Mouse (Mus musculus): ENCODE results near the gene Tgfb1i1. TPM values are rescaled to one million over a fixed set of nuclear protein-coding genes. Genes with fewer than 3 reads are reported as not detected.

Tgfb1i1 gene
- polyA plus RNA-seq, 1 experiment from 2014 or later: 98.6 TPM

GRCm38 (mm10) chr7:128284047-128284446, 37.4 kb downstream of the Tgfb1i1 start:
- in situ Hi-C loops (cut with MboI; ENCODE audit: low pct_unique_long_range_greater_than_20kb): no loop called here
- TF ChIP-seq CTCF (IDR thresholded peaks at IDR 0.05): no peak
- DNase-seq (ENCODE audit: low read depth, low spot score) (no peak), ATAC-seq (no peak)
- POLR2A ChIA-PET: no interaction called here
- H3K27me3 ChIP-seq: no peaks in the 10 kb centered on the region
- CTCF ChIA-PET: no interaction called here

DNA sequence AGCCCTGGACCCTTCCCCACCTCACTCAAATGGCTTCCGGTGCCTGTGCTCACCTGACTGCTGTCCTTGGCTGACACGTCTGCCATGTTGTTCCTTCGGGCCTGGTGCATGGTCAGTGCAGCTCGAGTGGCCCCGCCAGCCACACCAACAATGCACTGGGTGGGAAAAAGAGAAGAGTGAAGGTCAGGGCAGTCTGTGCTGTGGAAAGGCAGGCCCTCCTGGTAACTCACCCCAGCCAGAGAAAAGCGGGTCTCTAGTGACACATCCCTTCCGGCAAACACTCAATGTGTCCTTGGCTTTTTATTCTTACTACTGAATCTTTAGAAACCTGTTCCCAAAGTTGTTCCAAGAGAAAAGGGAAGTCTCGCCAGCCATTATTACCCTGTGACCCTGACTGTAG, 38.4 kb downstream of the Tgfb1i1 start:
- ChIA-PET CTCF (no interaction called here), POLR2A (no interaction called here)
- no peak for TF ChIP-seq CTCF (IDR thresholded peaks at IDR 0.05)
- DNase-seq (ENCODE audit: low read depth, low spot score) (no peak), ATAC-seq (no peak)
- no peaks in the 10 kb centered on the region for H3K27me3 ChIP-seq
- in situ Hi-C loops (cut with MboI; ENCODE audit: low pct_unique_long_range_greater_than_20kb): no loop called here

DNA sequence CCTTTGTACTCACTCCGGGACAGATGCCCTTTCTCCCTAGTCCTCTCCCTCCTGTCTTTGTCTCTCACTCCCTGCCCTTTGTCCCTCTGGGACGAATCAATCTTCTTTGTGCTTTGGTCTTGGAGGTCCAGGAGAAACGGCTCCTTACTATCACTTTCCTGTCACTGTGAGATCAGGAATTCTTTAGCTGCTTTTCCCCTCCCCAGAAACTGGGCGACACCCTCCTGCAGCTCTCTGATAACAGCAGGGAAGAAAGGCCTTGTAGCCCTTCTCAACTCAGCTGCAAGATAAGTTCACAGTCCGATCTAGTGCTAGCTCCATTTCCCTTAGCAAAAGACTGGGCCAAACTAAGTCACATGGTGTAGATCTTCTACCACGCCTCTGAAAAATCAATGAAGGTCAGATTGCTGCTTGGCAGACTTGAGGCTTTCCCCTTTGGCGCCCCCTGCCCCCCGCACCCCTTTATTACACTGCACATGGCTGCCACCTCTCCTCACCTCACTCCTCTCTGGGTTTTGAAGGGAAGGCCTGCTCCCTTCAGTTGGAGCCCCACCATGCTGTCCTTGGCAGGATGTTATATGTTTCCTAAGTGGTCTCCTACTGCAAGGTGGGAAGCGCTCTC, 42.4 kb downstream of the Tgfb1i1 start:
- TF ChIP-seq CTCF (IDR thresholded peaks at IDR 0.05): no peak

GRCm38 (mm10) chr7:128294785-128295184, 48.2 kb downstream of the Tgfb1i1 start:
- in situ Hi-C loops (cut with MboI; ENCODE audit: low pct_unique_long_range_greater_than_20kb): loop anchor here (5.0 to 10.0 kb wide), 2 partner anchors 47 to 400 kb away; partner anchors contain the start of gene Tgfb1i1
- no peaks in the 10 kb centered on the region for H3K27me3 ChIP-seq
- ChIA-PET CTCF (no interaction called here), POLR2A (no interaction called here)
- DNase-seq (ENCODE audit: low read depth, low spot score): no peak
- no peak for ATAC-seq
- TF ChIP-seq CTCF (IDR thresholded peaks at IDR 0.05): no peak

More for the DNA sequence above, 42.4 kb downstream of the Tgfb1i1 start:
- ATAC-seq (no peak), DNase-seq (ENCODE audit: low read depth, low spot score) (no peak)
- POLR2A ChIA-PET: interaction anchor here (1.4 kb wide), 1 partner anchor 9 kb away, joined by 8 read pairs; the partner anchor contains the start of gene BC017158
- in situ Hi-C loops (cut with MboI; ENCODE audit: low pct_unique_long_range_greater_than_20kb): no loop called here
- CTCF ChIA-PET: interaction anchor here (0.7 to 1.2 kb wide), 4 partner anchors 14 to 75 kb away, joined by 3 to 4 read pairs (median 3); partner anchors contain the start of genes Armc5 and Tgfb1i1
- H3K27me3 ChIP-seq: no peaks in the 10 kb centered on the region

- in situ Hi-C loops (cut with MboI; ENCODE audit: low pct_unique_long_range_greater_than_20kb): loop anchor here (10.0 kb wide), 1 partner anchor 398 kb away; no protein-coding TSS in a partner anchor
- DNase-seq (ENCODE audit: low read depth, low spot score): no peak
- CTCF ChIA-PET: no interaction called here
- TF ChIP-seq CTCF (IDR thresholded peaks at IDR 0.05): no peak
- POLR2A ChIA-PET: no interaction called here
- no peak for ATAC-seq
- H3K27me3 ChIP-seq: no peaks in the 10 kb centered on the region
Observed at GRCm38 (mm10) chr7:128296514-128296913, 49.9 kb downstream of the Tgfb1i1 start.

GRCm38 (mm10) chr7:128297291-128297616, 50.6 kb downstream of the Tgfb1i1 start:
- no peaks in the 10 kb centered on the region for H3K27me3 ChIP-seq
- ATAC-seq (no peak), DNase-seq (ENCODE audit: low read depth, low spot score) (no peak)
- CTCF ChIA-PET: interaction anchor here (1.6 kb wide), 1 partner anchor 10 kb away, joined by 5 read pairs; no protein-coding TSS in a partner anchor
- in situ Hi-C loops (cut with MboI; ENCODE audit: low pct_unique_long_range_greater_than_20kb): loop anchor here (10.0 kb wide), 1 partner anchor 398 kb away; no protein-coding TSS in a partner anchor
- TF ChIP-seq CTCF (IDR thresholded peaks at IDR 0.05): no peak
- POLR2A ChIA-PET: interaction anchor here (1.2 to 2.0 kb wide), 2 partner anchors 8 to 47 kb away, joined by 4 to 8 read pairs; no protein-coding TSS in a partner anchor

DNA sequence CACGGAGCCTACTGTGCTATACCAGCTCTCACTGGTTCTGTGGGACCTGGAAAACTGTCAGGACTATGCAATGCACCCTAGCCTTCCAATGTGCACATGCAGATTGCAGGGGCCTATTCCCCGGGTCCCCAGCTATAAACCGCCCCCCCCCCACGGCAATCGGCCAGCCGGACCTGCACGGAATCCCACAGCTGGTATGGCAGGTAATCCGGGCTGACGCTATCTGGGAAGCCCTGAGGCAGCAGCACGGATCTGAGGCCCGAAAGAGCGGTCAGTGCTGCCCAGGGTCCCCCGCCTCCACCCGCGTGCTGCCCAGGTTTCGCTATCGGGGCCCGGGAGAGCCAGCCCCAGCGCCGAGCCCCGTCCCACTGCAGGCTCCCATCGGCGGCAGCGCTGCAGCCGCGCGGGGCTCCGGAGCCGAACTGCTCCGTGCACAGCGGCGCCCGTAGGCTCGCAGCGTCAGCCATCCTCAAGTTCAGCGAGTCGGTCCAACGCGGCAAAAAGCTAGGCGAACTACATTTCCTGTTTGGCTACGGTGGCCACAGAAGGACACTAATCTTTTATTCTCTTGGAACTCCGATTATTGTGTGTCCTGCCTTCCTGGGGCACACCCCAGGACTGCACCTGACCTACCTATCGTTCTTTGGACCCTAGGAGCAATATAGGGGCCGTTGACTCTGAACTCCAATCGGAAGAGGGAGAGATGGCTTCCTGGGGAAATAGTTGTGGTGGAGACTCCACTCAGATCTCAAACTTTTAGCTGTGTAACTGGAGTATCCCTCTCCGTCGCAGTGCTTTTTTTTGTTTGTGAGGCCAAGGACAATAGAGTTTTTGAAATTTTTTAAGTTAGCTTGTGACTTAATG, 51.2 kb downstream of the Tgfb1i1 start, which contains the start of gene BC017158:
TSS of gene BC017158 (minus strand) at position 554 of the 864 bp plus-strand sequence.
- ATAC-seq (peak; percentile 81), DNase-seq (ENCODE audit: low read depth, low spot score) (no peak)
- H3K27me3 ChIP-seq: no peaks in the 10 kb centered on the region
- in situ Hi-C loops (cut with MboI; ENCODE audit: low pct_unique_long_range_greater_than_20kb): loop anchor here (10.0 kb wide), 1 partner anchor 397 kb away; no protein-coding TSS in a partner anchor
- ChIA-PET CTCF (interaction anchor here (1.0 to 1.6 kb wide), 4 partner anchors 10 to 47 kb away, joined by 3 to 5 read pairs (median 4); no protein-coding TSS in a partner anchor), POLR2A (interaction anchor here (0.6 to 2.0 kb wide), 3 partner anchors 9 to 402 kb away, joined by 3 to 8 read pairs (median 4); no protein-coding TSS in a partner anchor)
- TF ChIP-seq CTCF (IDR thresholded peaks at IDR 0.05): no peak

- no peak for TF ChIP-seq CTCF (IDR thresholded peaks at IDR 0.05)
- no peaks in the 10 kb centered on the region for H3K27me3 ChIP-seq
- ChIA-PET POLR2A (interaction anchor here (2.0 kb wide), 1 partner anchor 9 kb away, joined by 8 read pairs; no protein-coding TSS in a partner anchor), CTCF (interaction anchor here (1.0 to 1.6 kb wide), 4 partner anchors 11 to 46 kb away, joined by 3 to 5 read pairs (median 4); no protein-coding TSS in a partner anchor)
- ATAC-seq: no peak
- in situ Hi-C loops (cut with MboI; ENCODE audit: low pct_unique_long_range_greater_than_20kb): loop anchor here (10.0 kb wide), 1 partner anchor 396 kb away; no protein-coding TSS in a partner anchor
- no peak for DNase-seq (ENCODE audit: low read depth, low spot score)
Observed at GRCm38 (mm10) chr7:128298481-128299342, 52.1 kb downstream of the Tgfb1i1 start.

- in situ Hi-C loops (cut with MboI; ENCODE audit: low pct_unique_long_range_greater_than_20kb): no loop called here
- TF ChIP-seq CTCF (IDR thresholded peaks at IDR 0.05): no peak
- DNase-seq (ENCODE audit: low read depth, low spot score): no peak
- no peaks in the 10 kb centered on the region for H3K27me3 ChIP-seq
- ChIA-PET CTCF (interaction anchor here (0.9 kb wide), 1 partner anchor 12 kb away, joined by 3 read pairs; no protein-coding TSS in a partner anchor), POLR2A (no interaction called here)
- ATAC-seq: no peak
Observed at GRCm38 (mm10) chr7:128300952-128301351, 54.3 kb downstream of the Tgfb1i1 start.

GRCm38 (mm10) chr7:128302151-128302550, 55.5 kb downstream of the Tgfb1i1 start:
- ChIA-PET CTCF (no interaction called here), POLR2A (no interaction called here)
- H3K27me3 ChIP-seq: no peaks in the 10 kb centered on the region
- ATAC-seq (no peak), DNase-seq (ENCODE audit: low read depth, low spot score) (no peak)
- in situ Hi-C loops (cut with MboI; ENCODE audit: low pct_unique_long_range_greater_than_20kb): no loop called here
- TF ChIP-seq CTCF (IDR thresholded peaks at IDR 0.05): no peak
